Mouse (Mus musculus): ENCODE measurements around the gene Mrps35.

Mrps35 gene

GRCm38 (mm10) chr6:147021181-147021580, 21.4 kb upstream of the Mrps35 start:
- TF ChIP-seq GATA4 (IDR thresholded peaks at IDR 0.05; ENCODE audit: insufficient replicate concordance, low read length), result no peak

GRCm38 (mm10) chr6:147022375-147023132, 20.0 kb upstream of the Mrps35 start:
- no peak for TF ChIP-seq GATA4 (IDR thresholded peaks at IDR 0.05; ENCODE audit: insufficient replicate concordance, low read length)

- no peak for TF ChIP-seq GATA4 (IDR thresholded peaks at IDR 0.05; ENCODE audit: insufficient replicate concordance, low read length)
Observed at GRCm38 (mm10) chr6:147023133-147023395, 19.5 kb upstream of the Mrps35 start.

GRCm38 (mm10) chr6:147023568-147023967, 19.0 kb upstream of the Mrps35 start:
- TF ChIP-seq GATA4 (IDR thresholded peaks at IDR 0.05; ENCODE audit: insufficient replicate concordance, low read length), result no peak

GRCm38 (mm10) chr6:147024761-147025160, 17.8 kb upstream of the Mrps35 start:
- TF ChIP-seq GATA4 (IDR thresholded peaks at IDR 0.05; ENCODE audit: insufficient replicate concordance, low read length), result no peak

GRCm38 (mm10) chr6:147028396-147028795, 14.2 kb upstream of the Mrps35 start:
- TF ChIP-seq GATA4 (IDR thresholded peaks at IDR 0.05; ENCODE audit: insufficient replicate concordance, low read length), result no peak

- TF ChIP-seq GATA4 (IDR thresholded peaks at IDR 0.05; ENCODE audit: insufficient replicate concordance, low read length), result no peak
Observed at GRCm38 (mm10) chr6:147029591-147029990, 13.0 kb upstream of the Mrps35 start.

GRCm38 (mm10) chr6:147030096-147030885, 12.3 kb upstream of the Mrps35 start:
- TF ChIP-seq GATA4 (IDR thresholded peaks at IDR 0.05; ENCODE audit: insufficient replicate concordance, low read length), result no peak

GRCm38 (mm10) chr6:147032303-147032925, 10.2 kb upstream of the Mrps35 start, which contains the start of gene Rep15:
Gene Rep15, plus strand, starts transcription at chr6:147032584.
- TF ChIP-seq GATA4 (IDR thresholded peaks at IDR 0.05; ENCODE audit: insufficient replicate concordance, low read length), result no peak

GRCm38 (mm10) chr6:147043633-147044032, 1.1 kb downstream of the Mrps35 start:
- TF ChIP-seq GATA4 (IDR thresholded peaks at IDR 0.05; ENCODE audit: insufficient replicate concordance, low read length), result no peak

GRCm38 (mm10) chr6:147049239-147049805, 6.8 kb downstream of the Mrps35 start:
- no peak for TF ChIP-seq GATA4 (IDR thresholded peaks at IDR 0.05; ENCODE audit: insufficient replicate concordance, low read length)

- TF ChIP-seq GATA4 (IDR thresholded peaks at IDR 0.05; ENCODE audit: insufficient replicate concordance, low read length), result no peak
Observed at GRCm38 (mm10) chr6:147051666-147052065, 9.1 kb downstream of the Mrps35 start.

- no peak for TF ChIP-seq GATA4 (IDR thresholded peaks at IDR 0.05; ENCODE audit: insufficient replicate concordance, low read length)
Observed at GRCm38 (mm10) chr6:147052440-147052839, 9.9 kb downstream of the Mrps35 start.

- no peak for TF ChIP-seq GATA4 (IDR thresholded peaks at IDR 0.05; ENCODE audit: insufficient replicate concordance, low read length)
Observed at GRCm38 (mm10) chr6:147053785-147054646, 11.5 kb downstream of the Mrps35 start.

Measured in liver, adult (tissue).